Mouse (Mus musculus): ENCODE results near the gene Dnajc2. TPM values are rescaled to one million over a fixed set of nuclear protein-coding genes. Genes with fewer than 3 reads are reported as not detected.

Gene Dnajc2
- polyA plus RNA-seq, 1 experiment = 10.3 TPM

- Histone ChIP-seq H3K4me1 (ENCODE audit: control insufficient read depth, insufficient read depth, insufficient read length) (peaks cover 5% of the 10 kb centered on the region; the same call in 1 of the 2 replicates), H3K36me3 (ENCODE audit: control insufficient read depth, insufficient read depth, low read length) (peaks cover 9% of the 10 kb centered on the region), H3K27me3 (ENCODE audit: control insufficient read depth, insufficient read depth, low read length) (no peaks in the 10 kb centered on the region), H3K4me3 (ENCODE audit: extremely low read depth, insufficient read depth, insufficient read length) (no peak overlapping the region), H3K27ac (ENCODE audit: insufficient read depth, low read length) (no peak overlapping the region)
- WGBS = 89% methylated on average over 11 of the region's 11 CpGs
- TF ChIP-seq CTCF (IDR thresholded peaks at IDR 0.05; ENCODE audit: extremely low read depth, insufficient read depth, insufficient read length, insufficient replicate concordance) (no peak), POLR2A (IDR thresholded peaks at IDR 0.05; ENCODE audit: low read depth, low read length) (no peak)
- DNase-seq (ENCODE audit: low read depth in 1 of 2, low spot score in 2 of 2) = no peak
Observed at GRCm38 (mm10) chr5:21736046-21736445, 49.0 kb downstream of the Dnajc2 start.

DNA sequence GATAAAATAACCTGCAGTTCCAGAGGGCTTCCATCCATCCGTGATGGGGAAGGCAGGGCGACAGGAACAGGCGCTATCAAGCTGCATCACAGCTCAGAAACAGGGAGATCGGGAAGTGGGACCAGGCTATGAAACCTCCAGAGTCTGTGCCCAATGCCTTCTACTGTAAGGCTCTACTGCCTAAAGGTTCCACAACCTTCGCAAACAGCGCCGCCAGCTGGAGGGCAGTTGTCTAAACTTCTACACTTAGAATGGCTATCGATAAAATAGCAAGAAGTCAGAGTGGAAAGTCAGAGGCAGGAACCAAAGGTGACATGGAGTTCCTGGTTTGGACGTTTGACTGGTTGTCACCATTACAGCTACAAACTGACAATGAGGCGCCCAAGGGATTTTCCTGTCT, 49.5 kb downstream of the Dnajc2 start:
- TF ChIP-seq CTCF (IDR thresholded peaks at IDR 0.05; ENCODE audit: extremely low read depth, insufficient read depth, insufficient read length, insufficient replicate concordance) = peak; percentile 57; the same call in 1 of the 2 replicates
- no peak for TF ChIP-seq POLR2A (IDR thresholded peaks at IDR 0.05; ENCODE audit: low read depth, low read length)
- peaks cover 5% of the 10 kb centered on the region; the same call in 1 of the 2 replicates for H3K4me1 ChIP-seq (ENCODE audit: control insufficient read depth, insufficient read depth, insufficient read length)
- H3K27ac ChIP-seq (ENCODE audit: insufficient read depth, low read length) = no peak overlapping the region
- H3K4me3 ChIP-seq (ENCODE audit: extremely low read depth, insufficient read depth, insufficient read length) = peak overlapping the region; percentile 67
- no peaks in the 10 kb centered on the region for H3K27me3 ChIP-seq (ENCODE audit: control insufficient read depth, insufficient read depth, low read length)
- peaks cover 9% of the 10 kb centered on the region for H3K36me3 ChIP-seq (ENCODE audit: control insufficient read depth, insufficient read depth, low read length)
- peak; percentile 61 to 67 for DNase-seq (ENCODE audit: low read depth in 1 of 2, low spot score in 2 of 2)
- WGBS = 25% methylated on average over 10 of the region's 10 CpGs

GRCm38 (mm10) chr5:21735100-21735499, 50.0 kb downstream of the Dnajc2 start:
- Histone ChIP-seq H3K4me1 (ENCODE audit: control insufficient read depth, insufficient read depth, insufficient read length) (peaks cover 5% of the 10 kb centered on the region; the same call in 1 of the 2 replicates), H3K36me3 (ENCODE audit: control insufficient read depth, insufficient read depth, low read length) (peaks cover 7% of the 10 kb centered on the region), H3K27ac (ENCODE audit: insufficient read depth, low read length) (no peak overlapping the region), H3K27me3 (ENCODE audit: control insufficient read depth, insufficient read depth, low read length) (no peaks in the 10 kb centered on the region), H3K4me3 (ENCODE audit: extremely low read depth, insufficient read depth, insufficient read length) (peak overlapping the region; percentile 31)
- TF ChIP-seq CTCF (IDR thresholded peaks at IDR 0.05; ENCODE audit: extremely low read depth, insufficient read depth, insufficient read length, insufficient replicate concordance) (no peak), POLR2A (IDR thresholded peaks at IDR 0.05; ENCODE audit: low read depth, low read length) (no peak)
- no peak for DNase-seq (ENCODE audit: low read depth in 1 of 2, low spot score in 2 of 2)
- 79% methylated on average over 20 of the region's 20 CpGs for WGBS

DNA sequence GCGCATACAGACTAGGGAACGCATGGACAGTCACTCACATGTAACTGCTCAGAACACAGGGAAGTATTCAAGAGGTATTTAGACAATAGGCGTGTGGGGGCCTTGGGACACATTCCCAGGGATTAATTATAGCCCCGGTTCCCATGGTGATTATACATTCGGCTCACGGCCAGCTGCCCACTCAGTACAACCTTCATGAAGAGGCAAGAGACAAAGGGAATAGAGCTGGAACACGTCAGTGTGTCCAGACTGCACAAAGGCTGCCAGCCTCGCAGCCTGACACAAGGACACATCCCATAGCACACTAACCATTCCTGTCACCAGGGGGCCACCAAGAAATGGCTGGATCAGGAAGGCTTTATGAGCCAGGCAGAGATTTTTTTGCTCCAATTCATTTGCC, 52.1 kb downstream of the Dnajc2 start:
- Histone ChIP-seq H3K27me3 (ENCODE audit: control insufficient read depth, insufficient read depth, low read length) (no peaks in the 10 kb centered on the region), H3K36me3 (ENCODE audit: control insufficient read depth, insufficient read depth, low read length) (no peaks in the 10 kb centered on the region), H3K4me1 (ENCODE audit: control insufficient read depth, insufficient read depth, insufficient read length) (peaks cover 4% of the 10 kb centered on the region; the same call in 1 of the 2 replicates), H3K4me3 (ENCODE audit: extremely low read depth, insufficient read depth, insufficient read length) (no peak overlapping the region), H3K27ac (ENCODE audit: insufficient read depth, low read length) (no peak overlapping the region)
- no peak for DNase-seq (ENCODE audit: low read depth in 1 of 2, low spot score in 2 of 2)
- no peak for TF ChIP-seq CTCF (IDR thresholded peaks at IDR 0.05; ENCODE audit: extremely low read depth, insufficient read depth, insufficient read length, insufficient replicate concordance)
- TF ChIP-seq POLR2A (IDR thresholded peaks at IDR 0.05; ENCODE audit: low read depth, low read length) = no peak
- 80% methylated on average over 8 of the region's 8 CpGs for WGBS

GRCm38 (mm10) chr5:21732177-21732911, 52.7 kb downstream of the Dnajc2 start:
- no peaks in the 10 kb centered on the region for H3K4me1 ChIP-seq (ENCODE audit: control insufficient read depth, insufficient read depth, insufficient read length)
- H3K27me3 ChIP-seq (ENCODE audit: control insufficient read depth, insufficient read depth, low read length) = no peaks in the 10 kb centered on the region
- no peaks in the 10 kb centered on the region for H3K36me3 ChIP-seq (ENCODE audit: control insufficient read depth, insufficient read depth, low read length)
- TF ChIP-seq CTCF (IDR thresholded peaks at IDR 0.05; ENCODE audit: extremely low read depth, insufficient read depth, insufficient read length, insufficient replicate concordance) (no peak), POLR2A (IDR thresholded peaks at IDR 0.05; ENCODE audit: low read depth, low read length) (no peak)
- no peak for DNase-seq (ENCODE audit: low read depth in 1 of 2, low spot score in 2 of 2)
- WGBS = 94% methylated on average over 3 of the region's 3 CpGs
- no peak overlapping the region for H3K27ac ChIP-seq (ENCODE audit: insufficient read depth, low read length)
- H3K4me3 ChIP-seq (ENCODE audit: extremely low read depth, insufficient read depth, insufficient read length) = no peak overlapping the region

DNA sequence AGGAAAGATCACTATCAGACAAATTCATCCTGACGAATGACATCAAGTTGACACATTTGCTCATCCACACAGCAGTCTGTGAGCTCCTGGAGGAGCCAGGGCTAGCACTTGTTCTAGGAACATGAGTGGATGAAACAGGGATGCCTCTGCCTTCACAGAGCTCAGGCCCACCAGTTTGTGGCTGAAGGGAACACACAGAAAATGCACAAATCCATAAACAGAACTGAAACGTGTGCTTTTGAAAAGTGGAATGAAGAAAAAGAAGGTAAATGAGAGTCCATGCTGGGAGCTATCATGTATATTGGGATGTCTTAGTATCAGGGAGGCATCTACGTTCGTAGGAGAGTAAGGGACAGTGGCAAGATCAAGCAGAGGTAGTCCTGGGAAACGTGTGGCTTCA, 55.9 kb downstream of the Dnajc2 start:
- Histone ChIP-seq H3K4me1 (ENCODE audit: control insufficient read depth, insufficient read depth, insufficient read length) (no peaks in the 10 kb centered on the region), H3K27me3 (ENCODE audit: control insufficient read depth, insufficient read depth, low read length) (no peaks in the 10 kb centered on the region), H3K36me3 (ENCODE audit: control insufficient read depth, insufficient read depth, low read length) (no peaks in the 10 kb centered on the region), H3K27ac (ENCODE audit: insufficient read depth, low read length) (no peak overlapping the region), H3K4me3 (ENCODE audit: extremely low read depth, insufficient read depth, insufficient read length) (no peak overlapping the region)
- no peak for DNase-seq (ENCODE audit: low read depth in 1 of 2, low spot score in 2 of 2)
- TF ChIP-seq CTCF (IDR thresholded peaks at IDR 0.05; ENCODE audit: extremely low read depth, insufficient read depth, insufficient read length, insufficient replicate concordance) (no peak), POLR2A (IDR thresholded peaks at IDR 0.05; ENCODE audit: low read depth, low read length) (no peak)
- 84% methylated on average over 5 of the region's 5 CpGs for WGBS

DNA sequence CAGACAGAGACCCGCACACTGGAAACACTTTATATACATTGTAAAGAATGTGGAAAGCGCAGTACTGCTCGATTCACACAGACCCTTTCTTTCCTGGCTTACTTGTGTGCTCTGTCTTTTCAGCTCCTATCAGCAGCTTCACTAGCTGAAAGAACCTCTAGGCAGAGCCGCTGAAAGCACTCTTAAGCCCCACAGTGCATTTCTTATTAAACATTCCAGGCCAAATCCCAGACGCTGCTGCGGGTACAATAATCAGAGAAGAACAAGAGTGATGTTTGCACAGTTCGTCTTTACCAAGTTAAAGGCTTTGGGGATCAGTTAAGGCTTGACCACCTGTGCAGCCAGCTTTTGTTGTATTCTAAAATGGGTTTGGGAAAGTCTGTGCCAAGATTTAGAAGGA, 60.2 kb downstream of the Dnajc2 start:
- no peaks in the 10 kb centered on the region for H3K36me3 ChIP-seq (ENCODE audit: control insufficient read depth, insufficient read depth, low read length)
- H3K4me3 ChIP-seq (ENCODE audit: extremely low read depth, insufficient read depth, insufficient read length) = no peak overlapping the region
- TF ChIP-seq CTCF (IDR thresholded peaks at IDR 0.05; ENCODE audit: extremely low read depth, insufficient read depth, insufficient read length, insufficient replicate concordance) = no peak
- no peak for TF ChIP-seq POLR2A (IDR thresholded peaks at IDR 0.05; ENCODE audit: low read depth, low read length)
- H3K27me3 ChIP-seq (ENCODE audit: control insufficient read depth, insufficient read depth, low read length) = no peaks in the 10 kb centered on the region
- no peak for DNase-seq (ENCODE audit: low read depth in 1 of 2, low spot score in 2 of 2)
- H3K4me1 ChIP-seq (ENCODE audit: control insufficient read depth, insufficient read depth, insufficient read length) = no peaks in the 10 kb centered on the region
- WGBS = 88% methylated on average over 7 of the region's 7 CpGs
- H3K27ac ChIP-seq (ENCODE audit: insufficient read depth, low read length) = no peak overlapping the region

Measured in spleen, adult 2 months (tissue).